Mouse (Mus musculus) ES-Bruce4 (cell line): ENCODE results near the gene Rad9a.

Source experiments
- CTCF ChIP-seq: IDR thresholded peaks from one replicate; pipeline ENCODE4 v1.8.1; 2011; ENCODE audit warnings: low read depth, low read length
- EP300 ChIP-seq: IDR thresholded peaks from 2 replicates; pipeline ENCODE4 v1.6.1; 2011; ENCODE audit warnings: low read depth, low read length; ENCODE audit not compliant: insufficient read depth
- POLR2A ChIP-seq: IDR thresholded peaks from one replicate; pipeline ENCODE4 v1.8.1; 2011; ENCODE audit warnings: low read length; ENCODE audit not compliant: insufficient read depth

DNA sequence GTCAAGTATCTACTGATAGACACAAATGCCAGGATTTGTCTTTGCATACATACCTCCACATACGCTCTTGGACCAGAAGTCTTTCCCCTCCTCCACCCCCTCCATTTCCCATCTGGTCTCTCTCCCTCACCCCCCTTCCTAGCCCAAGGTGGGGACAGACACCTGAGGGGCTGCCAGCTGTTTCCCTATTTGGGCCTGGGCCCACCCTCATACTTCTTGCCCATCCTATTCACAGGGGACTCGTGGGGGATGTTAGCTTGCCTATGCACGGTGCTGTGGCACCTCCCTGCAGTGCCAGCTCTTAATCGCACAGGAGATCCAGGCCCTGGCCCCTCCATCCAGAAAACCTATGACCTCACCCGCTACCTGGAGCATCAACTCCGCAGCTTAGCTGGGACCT lies 18.5 kb upstream of the Rad9a start:
- TF ChIP-seq POLR2A (no peak), EP300 (no peak), CTCF (no peak)
